Mouse (Mus musculus) thymus, adult 2 months (tissue): Measurements from ENCODE around the gene 4933405O20Rik.

Experiments used
- CTCF ChIP-seq: fragments of 200-500 bp; IDR thresholded peaks from 2 replicates; pipeline ENCODE4 v1.5.1; 2012; ENCODE audit warnings: mild to moderate bottlenecking, control low read depth, low read length, moderate library complexity, borderline replicate concordance; ENCODE audit not compliant: control insufficient read depth, poor library complexity, insufficient read depth; ENCODE audit errors: extremely low read depth
- POLR2A ChIP-seq: fragments of 200-500 bp; IDR thresholded peaks from 2 replicates; pipeline ENCODE4 v1.6.1; 2012; ENCODE audit warnings: mild to moderate bottlenecking, low read length, control low read depth, moderate library complexity; ENCODE audit not compliant: control insufficient read depth, poor library complexity, insufficient read depth; ENCODE audit errors: extremely low read depth

GRCm38 (mm10) chr7:50549572-50549971 is 49.4 kb upstream of the 4933405O20Rik start:
- TF ChIP-seq CTCF, result no peak
- no peak for TF ChIP-seq POLR2A
